Mouse (Mus musculus) thymus, postnatal 4 days (tissue): ENCODE measurements at regions not wholly inside any gene's neighbourhood (a gene's known extent, or its start where the extent isn't known, plus 50 kb on each side); places are given as distances from the start of the nearest gene placed in this dataset.

ENCODE experiments used
- DNase-seq: peaks from one replicate; pipeline ENCODE4 v3.0.0; 2021

DNA sequence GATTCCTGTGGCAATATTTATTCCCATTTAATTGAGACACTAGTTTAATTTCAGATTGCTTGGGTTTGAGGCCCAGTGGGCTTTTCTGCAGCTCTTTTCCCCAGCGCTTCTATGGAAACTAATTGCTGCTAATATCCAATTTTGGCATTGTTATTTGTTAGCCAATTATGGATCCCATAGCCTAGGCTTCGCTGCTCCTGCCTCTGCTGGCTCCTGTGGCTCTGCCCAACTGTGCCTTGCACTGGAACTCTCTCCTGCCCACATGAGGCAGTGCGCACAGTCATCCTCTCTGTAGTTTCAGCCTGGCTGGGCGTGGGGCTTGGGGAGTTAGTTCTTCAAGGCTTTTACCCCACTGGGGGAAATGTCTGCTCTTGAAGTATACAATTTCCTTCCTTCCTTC, 491.8 kb downstream of the Prss52 start:
- no peak for DNase-seq

DNA sequence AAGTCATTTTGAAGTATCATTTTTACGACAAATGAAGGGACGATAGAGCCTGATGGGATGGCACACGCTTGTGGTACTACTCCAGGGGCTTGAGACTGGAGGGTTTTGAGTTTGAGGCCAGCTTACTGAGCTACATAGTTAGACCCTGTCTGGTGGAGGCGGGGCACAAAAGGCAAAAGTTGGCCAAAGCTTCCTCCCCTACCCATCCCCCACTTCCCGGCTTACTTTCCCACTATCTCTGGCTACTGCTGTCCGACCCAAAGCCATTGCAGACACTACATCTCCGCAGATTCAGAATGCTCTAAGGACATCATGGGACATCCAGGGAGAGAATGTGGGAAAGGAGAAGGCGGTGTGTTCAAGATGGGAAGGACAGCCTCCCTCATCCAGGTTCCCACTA, 493.1 kb downstream of the Prss52 start:
- DNase-seq: no peak
